Mouse (Mus musculus) left cerebral cortex, postnatal 10 days (tissue): ENCODE results near the gene Zfp28. TPM values are rescaled to one million over a fixed set of nuclear protein-coding genes. Genes with fewer than 3 reads are reported as not detected.
A peak's percentile ranks its signal among the peaks of the same experiment; 100 is the strongest.

ENCODE experiments used
- DNase-seq, 2 experiments: peaks; one replicate each; pipeline ENCODE4 v3.0.0; 2021 to 2022; ENCODE audit warnings: low spot score in 2 of 2, mixed read lengths in 1 of 2; ENCODE audit errors: extremely low spot score in 1 of 2
- intact Hi-C: fragments of 180-260 bp; cut with DNase I; formaldehyde crosslinking; loops from one replicate; pipeline ENCODE4 v1.15.1; 2025
- total RNA-seq, 2 experiments: library from RNA; stranded (reverse); gene quantifications; 2 replicates each; pipeline ENCODE4 v1.2.3; 2021

Gene Zfp28
- total RNA-seq, 2 experiments from 2014 or later: 8.9 to 10.2 TPM

GRCm38 (mm10) chr7:6388971-6389370 is 5.9 kb downstream of the Zfp28 start:
- intact Hi-C loops: no loop called here

GRCm38 (mm10) chr7:6389449-6389848 is 6.4 kb downstream of the Zfp28 start:
- intact Hi-C loops: no loop called here
- no peak for DNase-seq

More at GRCm38 (mm10) chr7:6388971-6389370, 5.9 kb downstream of the Zfp28 start:
- DNase-seq: no peak

- peak; percentile 64 to 75 for DNase-seq
- intact Hi-C loops: no loop called here
These were observed 15.2 kb downstream of the Zfp28 start, which contains the start of gene Smim17 for GRCm38 (mm10) chr7:6397996-6398975. Gene Smim17 (plus strand): TSS chr7:6398715.

DNA sequence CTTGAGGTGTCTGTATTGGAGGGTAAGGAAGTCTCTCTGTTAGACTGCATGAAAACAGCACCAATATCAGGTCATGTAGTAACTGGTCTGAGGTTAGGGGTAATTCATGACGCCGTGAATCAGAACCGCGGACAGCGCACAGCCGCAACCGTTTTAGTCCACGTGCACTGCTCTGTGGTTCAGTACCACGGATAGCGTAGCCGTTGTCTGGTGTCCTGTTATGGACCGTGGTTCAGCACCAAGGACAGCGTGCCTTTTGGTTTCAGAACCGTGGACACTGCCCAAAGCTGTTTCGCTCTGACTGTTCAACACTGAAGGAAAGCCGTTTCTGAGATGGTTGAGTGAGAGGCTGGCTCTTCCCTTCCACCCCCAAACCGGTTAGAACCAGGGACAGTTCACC is 26.9 kb downstream of the Zfp28 start, which contains the start of gene Gm20715:
TSS of gene Gm20715 (plus strand) at position 235 of the 400 bp plus-strand sequence.
- intact Hi-C loops: no loop called here
- DNase-seq: peak; percentile 72 to 93

DNA sequence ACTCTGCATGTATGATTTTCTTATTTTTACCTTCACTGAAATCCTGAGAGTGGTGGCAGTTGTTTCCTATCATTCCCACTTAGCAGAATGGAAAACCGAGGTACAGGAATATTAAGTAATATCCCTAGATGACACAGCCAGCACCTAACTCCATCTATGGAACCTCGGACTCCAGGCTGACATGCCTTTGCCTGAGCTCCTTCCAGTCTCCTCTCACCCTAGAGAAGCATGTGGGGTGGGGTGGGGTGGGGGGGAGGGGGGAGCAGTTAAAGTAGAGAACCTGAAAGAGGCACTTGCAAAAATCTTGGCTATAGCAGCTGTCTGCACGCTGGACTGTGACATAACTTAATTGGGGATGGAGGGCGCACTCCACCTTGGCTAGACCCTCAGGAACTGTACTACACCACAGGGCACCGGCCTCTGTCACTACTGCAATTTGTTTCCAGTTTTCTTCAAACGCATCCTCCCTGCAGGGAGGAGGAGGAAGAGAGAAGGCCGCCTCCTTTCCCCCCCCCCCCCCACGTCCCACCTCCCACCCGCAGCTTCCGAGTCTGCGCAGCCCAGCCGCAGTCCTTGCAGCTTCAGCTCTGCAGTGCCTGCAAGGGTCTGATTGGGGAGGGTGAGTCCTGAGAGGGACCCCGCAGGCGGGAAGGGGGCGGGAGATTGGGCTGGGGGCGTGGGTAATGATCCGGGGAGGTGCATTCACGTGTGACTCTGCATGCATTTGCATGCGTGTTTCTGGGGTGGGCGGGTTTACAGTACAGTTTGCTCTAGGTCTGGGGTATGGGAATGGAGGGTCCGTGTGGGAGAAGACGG is 31.7 kb downstream of the Zfp28 start:
- intact Hi-C loops: no loop called here

DNA sequence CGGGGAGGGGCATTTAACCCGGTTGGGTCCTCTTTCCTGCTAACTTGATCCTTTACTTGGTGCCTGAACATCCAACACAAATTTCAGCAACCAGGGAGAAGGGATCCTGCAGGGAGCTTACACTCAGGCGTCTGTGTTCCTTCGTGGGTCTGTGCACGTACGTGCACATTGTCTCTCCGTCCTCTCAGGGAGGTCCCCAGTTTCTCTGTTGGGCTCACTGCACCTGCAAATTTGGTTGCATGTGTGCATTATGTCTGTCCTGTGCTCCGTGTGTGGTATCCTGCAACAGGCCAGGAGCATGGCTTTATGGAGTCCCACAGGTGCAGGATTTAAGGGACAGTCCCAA is 32.3 kb downstream of the Zfp28 start:
- intact Hi-C loops: no loop called here
- DNase-seq: no peak

More for the DNA sequence above, 31.7 kb downstream of the Zfp28 start:
- peak; percentile 49 to 66 for DNase-seq

DNA sequence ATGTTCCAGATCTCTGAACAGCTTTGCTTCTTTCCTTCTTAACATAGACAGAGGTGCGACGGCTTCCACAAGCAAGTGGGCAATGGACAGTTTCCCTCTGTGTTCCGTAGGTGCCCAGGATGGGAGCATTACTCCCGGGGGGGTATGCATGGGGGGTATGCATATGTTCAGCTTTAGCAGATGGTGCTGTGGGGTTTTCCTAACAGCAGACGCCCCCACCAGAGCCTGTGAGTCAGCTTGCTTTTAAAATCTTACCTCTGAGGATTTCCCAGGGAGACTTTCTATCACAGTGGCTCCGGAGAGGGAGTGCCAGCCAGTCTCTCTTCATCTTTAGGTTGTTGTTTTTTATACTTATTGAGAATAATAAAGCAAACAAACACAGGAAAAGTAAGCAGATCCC is 36.8 kb downstream of the Zfp28 start:
- no peak for DNase-seq
- intact Hi-C loops: loop anchor here (10.0 kb wide), 2 partner anchors 65 to 865 kb away; no protein-coding TSS in a partner anchor

DNA sequence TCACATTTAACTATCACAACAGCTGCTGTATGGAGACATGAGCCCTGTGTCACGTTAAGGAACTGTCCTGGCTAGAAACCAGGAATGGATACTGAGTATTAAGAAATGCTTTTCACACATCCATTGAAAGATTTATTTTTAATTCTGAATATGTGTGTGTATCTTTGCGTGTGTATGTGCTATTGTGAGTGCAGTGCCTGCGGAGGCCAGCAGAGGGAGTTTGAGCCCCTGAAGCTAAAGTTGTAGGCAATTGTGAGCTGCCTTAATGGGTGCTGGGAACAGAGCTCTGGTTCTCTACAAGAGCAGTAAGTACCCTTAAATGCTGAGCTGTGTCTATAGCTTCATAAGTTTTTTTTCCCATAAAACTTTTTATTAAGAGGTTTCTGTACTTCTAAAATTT is 46.3 kb downstream of the Zfp28 start:
- intact Hi-C loops: loop anchor here (10.0 kb wide), 2 partner anchors 75 to 855 kb away; no protein-coding TSS in a partner anchor
- no peak for DNase-seq

- intact Hi-C loops: loop anchor here (5.0 kb wide), 1 partner anchor 507 kb away; no protein-coding TSS in a partner anchor
- DNase-seq: peak in 1 of 2 experiments; percentile 38
These were observed 47.2 kb downstream of the Zfp28 start for GRCm38 (mm10) chr7:6430342-6430741.

- no peak for DNase-seq
These were observed 55.3 kb downstream of the Zfp28 start, which contains the start of gene Olfr1344 for GRCm38 (mm10) chr7:6438388-6438787. Gene Olfr1344 (plus strand): TSS chr7:6438688.

DNA sequence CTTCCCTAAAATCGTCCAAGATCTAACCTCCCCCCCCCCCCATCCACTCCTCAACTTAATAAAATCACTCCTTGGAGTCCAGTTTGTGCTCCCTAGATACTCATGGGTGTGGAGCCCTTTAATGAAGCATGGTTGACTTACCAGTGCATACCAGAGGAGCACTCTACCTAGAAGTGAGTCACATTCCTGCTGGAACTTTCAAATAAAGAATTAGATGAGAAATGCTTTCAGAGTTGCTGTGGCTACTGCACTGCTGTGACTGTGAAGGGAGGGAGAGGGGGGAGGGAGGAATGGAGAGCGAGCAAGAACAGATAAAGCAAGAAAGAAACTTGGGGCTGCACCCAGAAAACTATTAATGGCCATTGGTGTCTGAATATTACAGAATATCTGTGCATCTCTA is 58.1 kb downstream of the Zfp28 start:
- intact Hi-C loops: loop anchor here (10.0 kb wide), 1 partner anchor 144 kb away; no protein-coding TSS in a partner anchor
- no peak for DNase-seq

More at GRCm38 (mm10) chr7:6438388-6438787, 55.3 kb downstream of the Zfp28 start, which contains the start of gene Olfr1344:
- intact Hi-C loops: no loop called here

Other genes with a start within 250 kb of the Zfp28 start
- gene Zfp787, start 227.3 kb upstream of the Zfp28 start, total RNA-seq: 10 to 100 TPM; 26.1 to 27.2 TPM
- gene Zfp444, start 211.1 kb upstream of the Zfp28 start, total RNA-seq: 10 to 100 TPM; 54.8 to 64.3 TPM
- not detected for gene Galp, start 186.2 kb upstream of the Zfp28 start, total RNA-seq
- not detected for gene Zscan5b, start 161.0 kb upstream of the Zfp28 start, total RNA-seq
- not detected for gene Epp13, start 130.6 kb upstream of the Zfp28 start, total RNA-seq
- gene Zfp667, start 96.7 kb upstream of the Zfp28 start, total RNA-seq: 10 to 100 TPM; 12.4 to 12.5 TPM
- gene Zfp583, start 52.0 kb upstream of the Zfp28 start, total RNA-seq: 10 to 100 TPM; 14.0 to 15.7 TPM
- 1 to 10 TPM; 8.1 to 8.6 TPM for gene Gm3854, start 39.5 kb upstream of the Zfp28 start, total RNA-seq
- 1 to 10 TPM; 4.6 to 5.5 TPM for gene Zfp78, start 20.0 kb upstream of the Zfp28 start, total RNA-seq
- gene Smim17, start 15.4 kb downstream of the Zfp28 start, total RNA-seq: 10 to 100 TPM; 14.7 to 15.7 TPM
- under 1 TPM; 0.28 to 0.34 TPM for gene Gm20715, start 27.0 kb downstream of the Zfp28 start, total RNA-seq
- gene Olfr1344, start 55.4 kb downstream of the Zfp28 start, total RNA-seq: 1 to 10 TPM in 1 of 2 experiments, under 1 TPM in 1; 0.86 to 1.4 TPM
- not detected for gene Olfr1336, start 72.9 kb downstream of the Zfp28 start, total RNA-seq
- not detected for gene Olfr1346, start 83.8 kb downstream of the Zfp28 start, total RNA-seq
- gene Olfr5, start 103.6 kb downstream of the Zfp28 start, total RNA-seq: not detected
- gene Olfr1347, start 116.5 kb downstream of the Zfp28 start, total RNA-seq: not detected
- not detected for gene Olfr1348, start 125.5 kb downstream of the Zfp28 start, total RNA-seq
- gene Olfr1349, start 139.7 kb downstream of the Zfp28 start, total RNA-seq: not detected
- not detected for gene Olfr1350, start 181.5 kb downstream of the Zfp28 start, total RNA-seq